ENCODE assay signal across 12 mouse cellular contexts in the genomic region with DNA sequence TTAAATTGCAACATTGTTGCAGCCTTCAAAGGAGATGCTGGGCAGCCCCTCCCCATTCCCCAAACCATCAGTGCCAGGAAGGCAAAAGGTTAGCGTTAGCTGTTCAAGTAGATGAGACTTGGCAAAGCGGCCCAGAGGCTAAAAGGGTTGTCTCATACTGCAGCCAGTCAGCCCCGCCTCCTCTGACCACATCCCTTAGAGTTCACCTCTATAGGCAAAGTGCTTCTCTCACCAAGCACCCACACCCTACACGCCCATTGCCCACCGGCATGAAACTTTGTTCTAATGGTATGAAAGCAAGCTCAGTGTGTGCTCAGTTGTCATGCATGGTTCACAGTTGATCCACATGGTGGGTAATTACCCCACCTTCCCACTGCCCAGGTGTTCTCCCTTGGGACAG. TPM values are rescaled to one million over a fixed set of nuclear protein-coding genes. Genes with fewer than 3 reads are reported as not detected.
A peak's percentile ranks its signal among the peaks of the same experiment; 100 is the strongest.
DNase-seq lines count a peak whose midpoint lies in the region; ATAC-seq and TF ChIP-seq lines count a peak whose summit lies in the region.
"Had no signal": no experiment of that assay in that cellular context is flagged by ENCODE, and none has a peak within 500 bp of the region (broad histone marks: within the 10 kb centered on the region; RNA-seq: fewer than 3 reads in every experiment).

No protein-coding gene starts in this region.

- peak; percentile 72 for ATAC-seq in CD4-positive, CD25-positive, alpha-beta regulatory T cell, adult 4 months
- ATAC-seq: hindbrain, postnatal 0 days; midbrain, embryonic 15.5 days had no signal

- H3K36me3 ChIP-seq in kidney, adult 2 months (ENCODE audit: control insufficient read depth, insufficient read depth, low read length) = no peaks in the 10 kb centered on the region
- H3K36me3 ChIP-seq: midbrain, embryonic 15.5 days had no signal

- no peaks in the 10 kb centered on the region for H3K4me1 ChIP-seq in kidney, adult 2 months (ENCODE audit: control insufficient read depth, insufficient read depth, low read length)
- H3K4me1 ChIP-seq: midbrain, embryonic 15.5 days had no signal

- 90% methylated on average over 5 of the region's 5 CpGs for WGBS in kidney, adult 2 months

- no peak overlapping the region for H3K27ac ChIP-seq in kidney, adult 2 months (ENCODE audit: insufficient read depth, low read depth, low read length)
- H3K27ac ChIP-seq: hindbrain, postnatal 0 days; midbrain, embryonic 15.5 days had no signal

- H3K27me3 ChIP-seq in kidney, adult 2 months (replicated peaks; ENCODE audit: control insufficient read depth, insufficient read depth, low read length) = no peaks in the 10 kb centered on the region
- H3K27me3 ChIP-seq: midbrain, embryonic 15.5 days had no signal

- TF ChIP-seq CTCF in kidney, adult 2 months (conservative IDR thresholded peaks at IDR 0.05; ENCODE audit: insufficient read depth, insufficient read length, low read depth, low read length) = no peak

- peak; percentile 2 to 3 for DNase-seq in cerebellum, postnatal 10 days
- DNase-seq in cerebellum, postnatal 4 days (ENCODE audit: low spot score in 2 of 2) = no peak
- DNase-seq in naive thymus-derived CD4-positive, alpha-beta T cell, adult 2 months (ENCODE audit: low read depth) = peak; percentile 81
- peak; percentile 55 for DNase-seq in thymus, postnatal 0 days (ENCODE audit: low spot score)
- no peak for DNase-seq in gastrocnemius, postnatal 25 days
- DNase-seq in ovary, adult 18-20 months (ENCODE audit: low spot score) = no peak
- DNase-seq in kidney, adult 2 months = no peak
- DNase-seq: cerebellum, adult 2 months; kidney, postnatal 14 days had no signal

- H3K4me3 ChIP-seq in kidney, adult 2 months (ENCODE audit: insufficient read depth, low read depth, low read length) = no peak overlapping the region
- H3K4me3 ChIP-seq: midbrain, embryonic 15.5 days had no signal

- no peak for TF ChIP-seq POLR2A in kidney, adult 2 months (IDR thresholded peaks at IDR 0.05; ENCODE audit: low read depth, low read length)

RNA-seq across cellular contexts. Expression of a gene that starts 43.4 kb away (rescaled TPM):
- 10 to 100 TPM; 49.5 to 77.2 TPM for polyA plus RNA-seq in CD4-positive, CD25-positive, alpha-beta regulatory T cell, adult 4 months (2017; shearing (Covaris generic))
- polyA plus RNA-seq in thymus, postnatal 0 days (2015; fragmentation: Nextera tagmentation; extraction: Ambion mirVana) = 728 and 901 TPM in 2 replicates
- 10 to 100 TPM; 64.0 to 78.8 TPM for total RNA-seq in gastrocnemius, postnatal 25 days (2021)
- polyA plus RNA-seq in kidney, adult 2 months (2012; rRNA removed) = 1.8 and 4.3 TPM in 2 replicates

Comparison
In these comparisons a context has a peak if more than half of its experiments do, and no peak if none do; other contexts are left out.
1. DNase-seq: peak in cerebellum, postnatal 10 days (2 of 2), naive thymus-derived CD4-positive, alpha-beta T cell, adult 2 months (single experiment) and thymus, postnatal 0 days (single experiment); none in cerebellum, postnatal 4 days (0 of 2), gastrocnemius, postnatal 25 days (single experiment), ovary, adult 18-20 months (single experiment) and kidney, adult 2 months (single experiment).